Mouse (Mus musculus) mature B cell (primary cell): ENCODE measurements around the gene Metap1.

Experiments
- in situ Hi-C: fragments of 300-500 bp; cut with MboI; formaldehyde crosslinking; loops from 2 replicates; pipeline ENCODE4 v1.14.3; 2019

Metap1 gene

GRCm38 (mm10) chr3:138452169-138452568 lies 37.1 kb downstream of the Metap1 start:
- in situ Hi-C loops, result no loop called here

DNA sequence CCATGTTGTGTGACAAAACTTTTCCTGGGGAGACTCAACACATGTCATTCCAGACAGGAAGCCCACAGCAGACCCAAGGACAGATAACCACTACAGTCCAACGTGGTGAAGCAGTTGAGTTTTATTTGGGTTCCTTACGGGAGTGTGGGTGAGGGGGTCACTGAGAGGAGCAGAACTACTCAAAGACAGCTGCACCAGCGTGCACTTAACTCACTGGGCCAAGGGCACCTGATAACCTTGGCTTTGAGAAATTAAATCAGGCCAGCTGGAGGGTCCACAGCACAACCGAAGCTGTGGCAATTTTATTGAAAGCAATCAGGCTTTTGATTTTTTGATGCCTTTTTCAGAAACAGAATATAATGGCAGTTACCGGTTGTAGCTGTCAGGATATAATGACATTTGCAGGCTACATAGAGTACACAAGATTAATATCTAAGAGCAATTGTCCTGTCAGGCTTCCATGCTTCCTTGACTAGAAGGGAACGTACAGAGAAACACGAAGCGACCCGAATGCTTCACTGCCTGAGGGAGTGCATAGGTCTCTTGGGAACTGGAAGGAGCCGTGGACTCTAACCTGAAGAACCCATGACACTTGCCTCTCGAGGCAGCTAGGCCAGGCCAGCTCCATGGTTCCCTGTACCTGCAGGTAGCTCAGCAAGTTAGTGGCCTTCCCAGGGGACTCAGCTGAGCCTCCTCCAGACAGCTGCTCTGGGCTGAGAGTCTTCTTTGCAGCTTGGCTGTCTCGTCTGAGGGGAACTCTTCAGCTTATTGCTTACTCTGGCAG lies 41.0 kb downstream of the Metap1 start:
- in situ Hi-C loops, result no loop called here

DNA sequence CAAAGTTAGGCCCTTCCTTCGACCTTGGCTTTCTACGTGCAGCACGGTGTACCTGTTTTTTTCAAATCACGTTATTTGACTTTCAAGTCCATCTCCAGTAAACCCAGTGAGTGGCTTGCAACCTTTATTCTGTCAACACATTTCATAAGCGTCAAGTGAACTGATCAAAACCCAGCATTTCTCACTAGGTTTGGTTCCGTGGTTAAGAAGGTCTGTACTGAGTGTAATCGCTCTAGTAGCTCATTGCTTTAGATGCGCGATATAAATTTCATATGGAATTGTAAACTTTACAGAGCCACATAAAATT lies 45.9 kb downstream of the Metap1 start:
- in situ Hi-C loops, result no loop called here

- in situ Hi-C loops, result no loop called here
Observed at GRCm38 (mm10) chr3:138442612-138443464, 46.5 kb downstream of the Metap1 start, which contains the start of gene Adh5. Adh5 (plus strand) TSS chr3:138443093.

- in situ Hi-C loops, result no loop called here
Observed at GRCm38 (mm10) chr3:138442203-138442602, 47.1 kb downstream of the Metap1 start.

DNA sequence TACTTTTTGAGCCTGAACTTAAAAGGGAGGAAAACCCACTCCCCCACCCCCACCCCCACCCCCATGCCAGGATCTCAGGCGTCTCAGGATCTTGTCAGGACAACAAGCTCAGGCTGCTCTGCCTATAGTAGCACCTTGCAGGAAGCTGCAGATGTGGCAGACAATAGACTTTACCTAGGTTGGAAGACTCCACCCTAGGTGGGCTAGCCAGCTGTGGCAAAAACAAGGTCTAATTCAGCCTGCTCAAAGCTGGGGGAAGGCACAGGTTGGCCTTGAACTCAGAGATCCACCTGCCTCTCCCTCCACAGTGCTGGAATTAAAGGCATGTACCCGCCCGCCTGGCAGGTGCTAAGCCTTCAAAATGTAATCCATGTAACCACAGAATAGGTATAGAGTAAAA lies 50.6 kb downstream of the Metap1 start:
- in situ Hi-C loops, result no loop called here

DNA sequence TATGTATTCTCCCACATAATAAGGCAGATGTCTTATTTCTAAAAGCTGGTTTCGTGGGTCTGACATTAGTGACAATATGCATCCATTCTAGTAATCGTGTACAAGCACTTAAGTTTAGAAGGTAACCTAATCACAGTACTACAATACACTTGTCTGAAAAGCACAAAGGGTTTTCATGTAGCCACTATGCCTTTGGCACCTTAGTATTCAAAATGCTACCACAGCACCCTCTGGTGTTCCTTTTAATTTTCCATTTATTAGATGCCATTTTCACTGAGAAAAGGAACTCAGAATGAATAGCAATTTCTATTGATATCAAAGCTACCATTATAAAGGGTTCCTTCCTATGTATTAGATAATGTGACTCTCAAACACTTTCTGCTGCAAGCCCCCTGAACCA lies 57.5 kb downstream of the Metap1 start:
- in situ Hi-C loops, result no loop called here

DNA sequence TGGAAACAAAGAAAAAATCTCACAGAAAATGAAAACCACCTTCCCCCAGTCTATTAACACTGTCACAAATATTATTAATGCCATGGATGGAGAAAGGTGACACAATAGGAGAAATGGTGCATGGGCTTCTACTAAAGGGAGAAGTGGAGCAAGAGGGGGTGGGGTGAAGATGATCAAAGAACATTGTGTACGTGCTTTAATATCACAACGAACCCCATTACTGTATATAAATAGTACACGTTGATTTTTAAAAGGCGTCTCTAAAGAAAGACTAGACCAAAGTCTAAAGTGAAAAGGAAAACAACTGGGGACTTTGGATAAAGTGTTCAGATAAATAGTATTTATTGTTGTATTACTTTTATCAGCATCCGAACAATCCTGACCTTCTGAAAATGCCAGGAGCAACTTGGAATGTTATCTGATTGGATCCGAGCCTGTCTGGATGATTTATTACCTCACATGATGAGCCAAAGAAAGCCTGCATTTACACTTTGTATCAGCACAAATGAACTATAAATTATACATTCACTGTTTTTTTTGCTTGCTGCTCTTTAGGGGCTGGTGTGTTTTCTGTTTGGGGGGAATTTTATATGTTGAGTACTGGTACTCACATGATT lies 58.8 kb downstream of the Metap1 start:
- in situ Hi-C loops, result no loop called here

GRCm38 (mm10) chr3:138424247-138424646 lies 65.1 kb downstream of the Metap1 start:
- in situ Hi-C loops, result no loop called here

DNA sequence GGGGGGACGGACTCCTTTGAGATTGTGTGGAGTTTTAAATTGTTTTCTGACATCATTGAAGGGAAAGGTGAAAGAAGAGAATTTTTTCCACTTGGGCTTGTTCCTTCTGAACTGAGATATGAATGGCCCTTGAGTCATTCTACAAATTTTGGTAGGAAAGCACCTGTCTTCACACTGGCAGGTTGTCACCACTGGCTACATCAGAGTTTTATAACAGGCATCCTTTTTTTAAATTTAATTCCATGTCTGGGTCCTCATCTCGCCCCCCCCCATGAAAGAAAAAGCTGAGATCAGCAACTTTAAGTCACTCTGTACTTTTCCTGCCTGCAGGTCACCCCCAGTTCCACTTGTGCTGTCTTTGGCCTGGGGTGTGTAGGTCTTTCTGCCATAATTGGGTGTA lies 65.7 kb downstream of the Metap1 start:
- in situ Hi-C loops, result no loop called here

GRCm38 (mm10) chr3:138420385-138420784 lies 68.9 kb downstream of the Metap1 start:
- in situ Hi-C loops, result no loop called here

DNA sequence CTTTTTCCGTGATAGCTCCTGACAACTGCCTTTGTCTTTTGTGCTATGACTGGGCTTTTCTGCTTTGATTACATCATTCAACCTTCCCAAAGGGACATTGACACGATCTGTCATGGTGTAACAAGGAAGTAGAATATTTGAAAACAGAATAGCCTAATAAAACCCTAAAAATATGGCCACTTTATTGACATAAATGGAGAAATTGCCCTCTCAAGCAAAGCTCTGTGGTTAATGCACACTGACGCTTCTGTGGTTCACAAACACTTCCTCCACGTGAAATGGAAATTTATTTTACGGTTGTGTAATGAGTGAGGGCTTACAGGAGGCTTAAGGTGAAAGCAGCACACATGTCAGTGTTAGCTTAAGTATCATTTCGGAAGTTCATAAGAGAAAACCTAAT lies 69.9 kb downstream of the Metap1 start:
- in situ Hi-C loops, result no loop called here

GRCm38 (mm10) chr3:138415121-138415690 lies 74.1 kb downstream of the Metap1 start, which contains the start of gene Adh4:
Adh4 (plus strand) TSS chr3:138415466.
- in situ Hi-C loops, result no loop called here

- in situ Hi-C loops, result no loop called here
Observed at GRCm38 (mm10) chr3:138410211-138410610, 79.1 kb downstream of the Metap1 start.

- in situ Hi-C loops, result no loop called here
Observed at GRCm38 (mm10) chr3:138409585-138409984, 79.7 kb downstream of the Metap1 start.
